Mouse (Mus musculus): ENCODE data around the gene Gtf2e1. TPM values are rescaled to one million over a fixed set of nuclear protein-coding genes. Genes with fewer than 3 reads are reported as not detected.

The Gtf2e1 gene
- polyA plus RNA-seq (2012; rRNA removed): 11.3 and 12.3 TPM in 2 replicates

DNA sequence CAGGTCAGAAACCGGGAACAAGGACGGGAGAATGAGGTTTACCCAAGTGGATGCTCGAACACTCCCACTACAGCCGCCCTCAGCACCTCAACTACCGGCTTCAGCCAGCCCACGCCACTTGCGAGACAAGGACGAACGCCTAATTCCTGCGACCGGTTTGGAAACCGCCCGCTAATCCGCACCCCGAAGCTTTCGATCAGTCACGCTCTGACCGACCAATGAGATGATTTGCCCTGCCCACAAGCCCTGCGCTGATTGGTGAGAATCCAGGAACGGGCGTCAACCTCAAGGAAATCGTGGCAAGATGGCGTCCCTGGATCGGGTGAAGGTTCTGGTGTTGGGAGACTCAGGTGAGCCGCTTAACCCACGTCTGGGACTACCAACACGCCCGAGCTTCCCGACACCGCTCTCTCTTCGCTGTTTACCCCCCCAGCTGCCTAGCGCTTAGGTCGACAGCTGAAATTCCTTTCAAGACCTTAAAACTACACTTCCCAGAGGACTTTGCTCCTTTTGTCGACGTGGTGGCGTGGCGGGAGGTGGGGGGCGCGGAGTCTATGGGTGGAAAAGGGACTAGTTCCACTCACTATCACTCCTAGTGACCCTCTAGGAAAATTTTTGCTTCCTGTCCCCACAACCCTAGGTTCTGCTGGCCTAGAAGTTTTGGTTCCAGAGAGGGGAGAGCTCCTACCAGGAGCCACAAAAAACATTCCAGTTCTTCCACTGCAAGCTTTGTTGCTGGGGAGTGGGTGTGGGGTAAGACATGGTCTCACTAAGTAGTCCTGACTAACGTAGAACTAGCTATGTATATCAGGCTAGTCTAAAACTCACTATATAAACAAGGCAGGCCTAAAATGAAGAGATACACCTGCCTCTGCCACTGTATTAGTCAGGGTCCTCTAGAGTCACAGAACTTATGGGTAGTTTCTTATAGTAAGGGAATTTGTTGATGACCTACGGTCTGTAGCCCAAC is at the start of gene Gtf2e1, which contains the start of gene Rabl3:
Gene Gtf2e1 (minus strand): TSS at position 179 of the 970 bp plus-strand sequence.
Gene Rabl3 (plus strand): TSS at position 275 of the 970 bp plus-strand sequence.
- peak; percentile 84 for DNase-seq (ENCODE audit: low spot score)

DNA sequence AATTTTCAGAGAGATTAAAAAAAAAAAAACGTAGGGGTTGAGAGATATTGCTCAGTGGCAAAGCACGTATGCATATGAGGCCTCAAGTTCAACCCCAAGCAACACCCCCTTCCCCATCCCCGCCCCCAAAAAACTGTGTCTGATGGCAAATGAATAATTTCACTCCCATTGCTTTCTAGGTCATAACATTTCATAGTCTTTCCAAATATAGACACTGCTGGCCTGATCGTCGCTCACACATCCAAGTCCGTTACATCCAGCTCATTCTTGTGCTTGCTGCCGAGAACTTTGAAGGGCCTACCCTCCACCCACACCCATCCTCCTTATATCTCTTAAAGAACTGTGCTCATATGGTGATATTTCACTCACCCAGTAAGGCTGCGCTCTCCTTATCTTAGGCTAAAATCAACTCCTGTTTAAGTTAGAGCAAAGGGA is 45.6 kb upstream of the Gtf2e1 start:
- DNase-seq (ENCODE audit: low spot score): no peak

- no peak for DNase-seq (ENCODE audit: low spot score)
Observed at GRCm38 (mm10) chr16:37584218-37585035, 44.8 kb upstream of the Gtf2e1 start.

GRCm38 (mm10) chr16:37583801-37584200 is 44.2 kb upstream of the Gtf2e1 start:
- no peak for DNase-seq (ENCODE audit: low spot score)

DNA sequence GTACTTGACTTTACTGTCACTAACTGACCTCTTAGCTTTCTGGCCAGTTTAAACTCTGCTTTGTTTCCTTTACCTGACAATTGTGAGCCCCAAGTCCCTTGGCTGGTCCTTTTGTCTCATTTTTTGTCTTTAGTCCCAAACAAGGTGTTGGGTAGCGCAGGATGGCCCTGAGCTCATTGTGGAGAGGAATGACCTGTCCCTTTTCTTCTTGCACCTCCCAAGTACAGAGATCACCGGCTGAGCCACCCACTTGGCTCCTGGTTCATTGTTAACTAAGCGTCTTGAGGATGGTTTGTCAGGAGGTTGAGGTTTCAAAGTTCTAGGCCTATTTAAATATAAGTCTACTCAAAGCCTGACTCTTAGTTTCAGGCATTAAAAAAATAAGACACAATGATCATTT is 43.7 kb upstream of the Gtf2e1 start:
- no peak for DNase-seq (ENCODE audit: low spot score)

- no peak for DNase-seq (ENCODE audit: low spot score)
Observed at GRCm38 (mm10) chr16:37581901-37582300, 42.3 kb upstream of the Gtf2e1 start.

- no peak for DNase-seq (ENCODE audit: low spot score)
Observed at GRCm38 (mm10) chr16:37580651-37581050, 41.1 kb upstream of the Gtf2e1 start.

GRCm38 (mm10) chr16:37579994-37580393 is 40.4 kb upstream of the Gtf2e1 start, which contains the start of gene Hgd:
Gene Hgd, plus strand, starts transcription at chr16:37580153.
- no peak for DNase-seq (ENCODE audit: low spot score)

DNA sequence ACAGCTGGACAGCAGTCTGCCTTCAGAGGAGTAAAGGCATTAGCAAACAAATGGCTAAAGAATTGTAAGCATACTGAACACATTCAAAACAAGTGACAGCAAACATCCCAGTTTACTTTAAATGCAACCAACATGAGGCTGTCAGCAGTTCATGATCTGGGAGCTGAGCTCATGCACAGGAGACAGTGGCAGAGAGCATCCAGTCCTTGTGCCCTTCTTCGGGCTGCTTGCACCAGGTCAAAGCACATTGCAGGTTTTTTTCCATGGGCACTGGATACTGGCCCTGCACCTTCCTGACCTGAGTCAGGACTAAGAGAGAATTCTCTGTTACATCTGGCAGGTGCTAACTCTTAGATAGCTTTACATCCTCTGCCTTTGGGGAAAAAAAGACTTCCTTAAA is 40.0 kb upstream of the Gtf2e1 start:
- DNase-seq (ENCODE audit: low spot score): no peak

DNA sequence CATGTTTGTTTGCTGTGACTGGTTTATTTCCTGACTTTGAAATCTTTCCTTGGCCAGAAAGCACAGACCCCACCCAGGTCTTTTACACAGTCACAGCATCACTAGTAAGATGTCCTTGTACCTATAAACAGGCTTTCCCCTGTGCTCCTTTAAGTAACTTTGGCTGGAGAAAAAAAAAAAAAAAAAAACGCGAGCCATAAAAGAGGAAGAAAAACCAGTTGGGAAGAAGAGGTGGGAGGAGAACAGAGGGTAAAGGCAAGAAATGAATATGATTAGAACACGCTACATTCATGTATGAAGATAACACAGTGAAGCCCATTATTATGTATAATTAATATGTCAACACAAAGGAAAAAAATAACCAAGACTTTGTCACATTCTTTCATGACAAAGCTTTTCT is 35.7 kb upstream of the Gtf2e1 start:
- no peak for DNase-seq (ENCODE audit: low spot score)

DNA sequence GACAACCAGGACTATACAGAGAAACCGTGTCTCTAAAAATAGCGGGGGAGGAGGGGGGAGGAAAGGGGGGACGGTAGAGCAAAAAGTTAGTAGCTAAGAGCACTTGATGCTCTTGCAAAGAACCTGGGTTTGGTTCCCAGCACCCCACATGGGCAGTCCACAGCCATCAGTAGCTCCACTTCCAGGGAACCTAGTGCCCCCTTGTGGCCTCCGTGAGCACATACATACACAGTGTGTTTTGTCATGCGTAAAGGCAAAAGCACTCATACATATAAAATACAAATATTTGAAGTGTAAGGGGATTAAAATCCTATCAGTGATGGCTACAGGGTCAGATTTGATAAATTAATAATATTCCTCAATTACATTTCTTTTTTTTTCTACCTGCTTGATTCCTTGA is 33.5 kb upstream of the Gtf2e1 start:
- no peak for DNase-seq (ENCODE audit: low spot score)

GRCm38 (mm10) chr16:37572117-37572754 is 32.6 kb upstream of the Gtf2e1 start:
- no peak for DNase-seq (ENCODE audit: low spot score)

- no peak for DNase-seq (ENCODE audit: low spot score)
Observed at GRCm38 (mm10) chr16:37571554-37571953, 32.0 kb upstream of the Gtf2e1 start.

DNA sequence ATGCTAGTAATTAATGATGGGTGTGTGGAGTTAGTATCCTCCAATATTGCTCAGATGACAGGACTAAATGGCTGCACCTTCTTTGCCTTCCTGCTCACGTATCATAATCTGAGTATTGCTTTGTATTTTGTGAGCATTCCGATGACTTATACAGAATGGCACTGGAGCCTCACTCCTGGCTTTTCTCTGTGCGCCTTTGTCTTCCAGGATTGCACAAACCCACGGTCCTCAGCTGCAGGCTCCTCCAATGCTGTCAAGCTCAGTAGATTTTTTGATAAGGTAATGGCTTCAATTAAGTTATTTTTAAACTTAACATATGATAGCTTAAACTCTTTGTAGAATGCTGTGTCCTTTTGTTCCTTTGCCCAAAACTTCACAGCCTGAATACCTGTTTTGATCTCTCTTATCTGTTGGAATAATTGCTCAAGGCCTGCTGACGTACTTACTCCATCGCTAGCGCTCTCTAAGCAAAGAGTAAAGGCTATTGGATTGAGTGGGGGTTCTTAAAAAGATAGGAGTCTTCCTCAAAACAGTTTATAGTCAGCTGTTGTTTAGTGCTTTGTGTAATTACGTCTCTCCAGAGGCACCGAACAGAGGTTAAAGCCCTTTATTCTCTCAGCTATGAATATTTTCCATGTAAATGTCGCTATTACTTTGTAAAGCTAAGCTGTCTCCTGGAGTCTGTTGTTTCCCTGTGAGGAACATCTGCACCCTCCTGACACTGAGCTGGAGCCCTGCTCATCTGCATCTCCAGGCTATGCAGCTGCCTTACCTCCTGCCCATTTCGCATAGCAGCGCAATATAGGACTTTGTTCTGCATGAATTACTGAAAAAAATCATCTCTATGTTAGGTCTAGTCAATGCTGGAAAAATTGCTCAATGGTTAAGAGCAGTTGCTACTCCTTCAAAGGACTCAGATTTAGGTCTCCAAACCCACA is 27.8 kb upstream of the Gtf2e1 start:
- DNase-seq (ENCODE audit: low spot score): no peak

GRCm38 (mm10) chr16:37566107-37566506 is 26.5 kb upstream of the Gtf2e1 start:
- no peak for DNase-seq (ENCODE audit: low spot score)

DNA sequence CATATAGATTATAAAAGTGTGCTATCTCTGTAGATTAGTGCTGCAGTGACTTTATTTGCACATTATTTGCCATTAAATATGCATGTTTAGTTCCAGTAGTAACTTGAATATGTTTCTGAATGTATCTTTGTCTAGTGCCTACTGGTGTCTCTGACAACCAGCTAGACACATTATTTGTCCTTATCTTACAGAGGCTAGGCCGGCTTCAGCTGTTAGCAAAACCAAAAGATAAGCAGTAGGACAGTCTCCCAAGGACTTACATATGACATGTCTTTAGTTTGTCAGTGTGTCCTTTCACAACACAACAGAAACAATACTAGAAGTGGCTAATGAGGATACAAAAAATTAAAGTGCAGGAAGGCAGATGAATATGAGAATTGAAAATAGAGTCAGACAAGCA is 25.5 kb upstream of the Gtf2e1 start:
- no peak for DNase-seq (ENCODE audit: low spot score)

GRCm38 (mm10) chr16:37562961-37563360 is 23.4 kb upstream of the Gtf2e1 start:
- DNase-seq (ENCODE audit: low spot score): no peak

DNA sequence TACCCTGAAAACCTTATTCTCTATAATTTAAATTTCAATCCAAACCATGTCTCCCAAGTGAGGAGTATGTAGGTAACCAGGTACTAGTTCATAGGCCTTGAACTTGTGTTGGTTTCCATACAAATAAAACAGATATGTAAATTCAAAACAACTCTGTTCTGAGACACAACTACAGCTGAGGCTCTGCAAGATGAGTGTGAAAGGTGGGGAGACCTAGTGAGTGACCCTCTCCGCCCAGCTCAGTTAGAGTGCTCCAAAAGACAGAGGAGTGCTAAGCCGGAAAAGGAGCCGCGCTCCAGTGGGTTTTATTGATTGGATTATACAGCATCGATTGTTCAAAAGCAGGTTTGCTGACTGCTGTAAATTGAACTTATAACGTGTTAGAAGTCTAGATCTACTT is 22.8 kb upstream of the Gtf2e1 start:
- no peak for DNase-seq (ENCODE audit: low spot score)

DNA sequence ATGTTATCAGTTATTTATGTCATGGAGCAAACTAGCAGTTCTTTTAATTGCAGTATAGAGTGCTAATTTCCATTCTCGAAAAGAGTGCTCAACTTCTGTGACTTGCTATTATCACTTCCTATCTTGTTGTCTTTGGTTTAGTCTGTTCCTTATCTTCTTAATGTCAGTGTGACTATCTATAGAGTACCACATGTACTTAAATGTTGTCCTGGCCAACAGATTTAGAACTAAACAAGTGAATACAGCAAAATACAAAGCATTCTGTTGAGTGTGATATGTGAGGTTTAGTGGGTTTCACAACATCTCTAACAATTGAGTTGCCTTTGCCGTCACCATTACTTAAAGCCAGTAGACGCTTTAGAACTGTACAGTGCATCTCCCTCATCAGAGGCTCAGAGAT is 13.2 kb upstream of the Gtf2e1 start:
- no peak for DNase-seq (ENCODE audit: low spot score)

DNA sequence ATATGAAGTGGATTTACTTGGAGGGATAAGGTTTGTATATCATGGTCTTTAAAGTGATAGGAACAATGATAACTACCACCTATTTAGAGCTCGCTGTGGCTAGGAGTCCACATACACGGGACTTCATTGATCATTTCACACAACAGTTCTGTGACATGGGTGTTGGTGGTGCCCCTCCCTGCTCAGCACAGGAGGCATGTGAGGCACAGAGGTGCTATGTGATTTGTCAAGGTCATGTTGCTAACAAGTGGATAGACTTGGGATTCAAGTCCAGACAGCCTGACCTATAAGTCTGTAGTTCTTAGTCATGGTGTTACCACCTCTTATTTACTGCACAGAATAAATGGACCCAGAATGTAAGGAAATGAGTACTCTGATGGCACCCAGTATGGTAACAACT is 11.4 kb upstream of the Gtf2e1 start:
- no peak for DNase-seq (ENCODE audit: low spot score)

DNA sequence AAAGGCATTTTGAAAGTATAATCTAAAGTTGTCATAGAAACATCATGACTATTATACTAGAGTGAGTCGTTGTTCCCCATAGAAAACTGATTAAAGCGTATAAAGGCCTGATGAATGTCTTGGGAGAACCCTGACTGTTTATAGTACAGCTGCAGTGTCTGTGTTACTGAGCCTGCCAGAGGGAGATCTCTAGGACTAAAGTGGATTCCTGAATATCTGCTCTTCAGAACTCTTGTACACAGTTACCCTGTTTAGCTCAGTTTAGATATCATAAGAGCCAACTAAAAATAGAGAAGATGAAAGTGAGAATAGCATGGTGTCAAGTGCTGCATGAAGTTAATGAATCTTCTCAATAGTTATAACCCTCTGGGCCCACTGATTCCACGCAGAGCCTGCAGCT is 10.7 kb upstream of the Gtf2e1 start:
- DNase-seq (ENCODE audit: low spot score): no peak
